Mouse (Mus musculus) gastrocnemius, postnatal 25 days (tissue): ENCODE data around the gene Mettl21e. TPM values are rescaled to one million over a fixed set of nuclear protein-coding genes. Genes with fewer than 3 reads are reported as not detected.

ENCODE experiments used
- total RNA-seq, 2 experiments: library from RNA; stranded (reverse); gene quantifications; 1 replicate in 1 of 2; 2 replicates in 1 of 2; pipeline ENCODE4 v1.2.3; 2021

Gene Mettl21e
- total RNA-seq, 2 experiments from 2014 or later: 12.4 to 12.6 TPM

Other genes starting within 250 kb of the Mettl21e start
- gene Mettl21c, start 198.9 kb downstream of the Mettl21e start, total RNA-seq: 100 to 1,000 TPM in 1 of 2 experiments, 10 to 100 TPM in 1; 37.6 to 145 TPM
- not detected for gene Gm8251, start 157.0 kb downstream of the Mettl21e start, total RNA-seq
- 1 to 10 TPM; 5.0 to 5.4 TPM for gene Tex30, start 116.5 kb downstream of the Mettl21e start, total RNA-seq
- gene Kdelc1, start 100.2 kb downstream of the Mettl21e start, total RNA-seq: 1 to 10 TPM; 6.7 to 7.7 TPM
- gene Bivm, start 100.0 kb downstream of the Mettl21e start, total RNA-seq: 1 to 10 TPM; 6.9 to 8.8 TPM
- 10 to 100 TPM; 11.2 to 15.3 TPM for gene Ercc5, start 71.2 kb downstream of the Mettl21e start, total RNA-seq